Mouse (Mus musculus) layer of hippocampus, postnatal 10 days (tissue): ENCODE results near the gene Tmc4. TPM values are rescaled to one million over a fixed set of nuclear protein-coding genes. Genes with fewer than 3 reads are reported as not detected.

Experiments used
- DNase-seq, 2 experiments: peaks; one replicate each; pipeline ENCODE4 v3.0.0; 2021; ENCODE audit warnings: low spot score in 2 of 2
- total RNA-seq, 2 experiments: library from RNA; stranded (reverse); gene quantifications; 2 replicates each; pipeline ENCODE4 v1.2.3; 2021

Gene Tmc4
- total RNA-seq, 2 experiments from 2014 or later, result 5.0 to 6.0 TPM

DNA sequence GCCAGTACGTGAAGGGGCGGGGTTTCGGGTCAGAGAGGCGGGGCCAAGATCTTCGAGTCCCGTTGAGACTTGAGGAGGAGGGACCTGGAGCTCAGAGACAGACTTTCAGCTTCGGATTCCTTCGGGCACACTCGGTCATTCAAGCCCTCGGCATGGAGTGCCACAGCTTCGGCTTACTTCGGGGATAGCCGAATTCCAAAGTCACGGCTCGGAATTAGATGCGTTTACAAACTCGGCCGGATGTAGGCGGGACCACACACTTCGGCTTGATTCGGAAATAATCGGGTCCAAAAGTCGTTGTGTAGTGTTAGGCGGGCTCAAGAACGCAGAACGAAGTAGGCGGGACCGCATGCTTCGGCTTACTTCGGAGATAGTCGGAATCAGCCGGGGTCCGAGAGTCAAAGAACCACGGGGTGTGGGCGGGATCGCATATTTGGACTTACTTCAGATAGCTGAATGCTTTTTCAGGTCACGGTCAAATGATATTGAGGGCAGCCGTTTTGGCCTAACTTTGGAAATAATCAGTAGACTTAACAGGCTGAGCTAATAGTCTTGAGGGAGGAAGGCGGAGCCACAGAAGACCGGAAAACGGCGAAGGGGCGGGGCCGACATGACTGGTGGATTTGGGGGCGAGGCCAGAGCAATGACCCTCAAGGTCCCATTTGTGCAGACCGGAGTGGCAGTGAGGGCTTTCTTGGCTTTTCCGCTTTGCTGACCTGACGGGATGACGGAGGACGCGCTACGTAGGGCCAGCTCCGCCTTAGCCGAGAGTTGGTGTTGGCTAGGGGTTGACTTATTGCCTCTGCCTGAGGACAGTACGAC is 15.8 kb upstream of the Tmc4 start, which contains the start of gene Mboat7:
Gene Mboat7, minus strand, starts transcription at position 537 of the 822 bp plus-strand sequence.
- peak; percentile 97 to 98 for DNase-seq

DNA sequence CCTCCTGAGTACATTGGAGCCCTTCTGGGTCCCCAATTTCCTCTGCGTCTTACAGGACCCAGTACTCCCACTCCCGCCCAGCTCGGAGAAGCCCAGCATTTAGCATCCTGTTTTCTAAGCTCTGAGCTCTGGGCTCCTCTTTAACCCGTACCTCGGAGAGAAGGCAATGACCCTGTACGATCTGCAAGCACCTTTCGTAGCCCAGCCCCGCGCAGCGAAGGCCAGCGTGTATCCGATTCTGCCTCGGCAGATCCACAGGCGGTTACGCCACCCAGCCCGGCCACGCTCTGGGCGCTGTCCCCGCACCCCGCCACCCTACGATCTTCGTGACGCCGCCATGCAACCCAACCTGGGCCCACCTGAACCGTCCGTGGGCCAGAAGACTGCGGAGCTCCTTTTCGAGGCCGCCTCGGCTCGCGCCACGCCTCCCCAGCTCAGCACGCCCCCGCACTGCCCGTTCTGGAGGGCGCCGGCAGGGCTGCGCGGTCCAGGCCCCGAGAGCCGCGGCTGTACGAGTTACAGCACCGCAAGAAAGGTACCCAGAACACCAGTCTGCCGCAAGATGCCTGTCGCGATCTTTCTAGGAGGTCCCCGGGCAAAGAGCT is 15.1 kb upstream of the Tmc4 start, which contains the start of gene Tsen34:
Gene Tsen34, plus strand, starts transcription at position 482 of the 605 bp plus-strand sequence.
- no peak for DNase-seq

DNA sequence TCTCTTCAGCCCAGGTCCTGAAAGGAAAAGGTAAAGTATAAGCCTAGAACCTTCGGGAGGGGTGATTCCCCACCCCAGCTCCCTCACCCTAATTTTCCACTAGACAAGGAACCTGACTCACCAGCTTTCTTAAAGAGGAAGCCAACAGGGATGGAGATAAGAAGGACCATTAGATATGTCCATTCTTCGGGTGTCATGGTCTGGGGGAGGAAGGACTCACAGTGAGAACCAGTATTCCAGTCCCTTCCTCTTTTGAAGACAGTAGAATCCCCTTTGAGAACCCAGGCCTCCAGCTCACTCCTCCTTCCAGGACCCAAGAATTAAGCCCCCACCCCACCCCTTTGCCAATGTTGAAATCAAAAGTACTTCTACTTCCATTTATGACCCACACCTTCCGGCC is 14.6 kb upstream of the Tmc4 start:
- no peak for DNase-seq

DNA sequence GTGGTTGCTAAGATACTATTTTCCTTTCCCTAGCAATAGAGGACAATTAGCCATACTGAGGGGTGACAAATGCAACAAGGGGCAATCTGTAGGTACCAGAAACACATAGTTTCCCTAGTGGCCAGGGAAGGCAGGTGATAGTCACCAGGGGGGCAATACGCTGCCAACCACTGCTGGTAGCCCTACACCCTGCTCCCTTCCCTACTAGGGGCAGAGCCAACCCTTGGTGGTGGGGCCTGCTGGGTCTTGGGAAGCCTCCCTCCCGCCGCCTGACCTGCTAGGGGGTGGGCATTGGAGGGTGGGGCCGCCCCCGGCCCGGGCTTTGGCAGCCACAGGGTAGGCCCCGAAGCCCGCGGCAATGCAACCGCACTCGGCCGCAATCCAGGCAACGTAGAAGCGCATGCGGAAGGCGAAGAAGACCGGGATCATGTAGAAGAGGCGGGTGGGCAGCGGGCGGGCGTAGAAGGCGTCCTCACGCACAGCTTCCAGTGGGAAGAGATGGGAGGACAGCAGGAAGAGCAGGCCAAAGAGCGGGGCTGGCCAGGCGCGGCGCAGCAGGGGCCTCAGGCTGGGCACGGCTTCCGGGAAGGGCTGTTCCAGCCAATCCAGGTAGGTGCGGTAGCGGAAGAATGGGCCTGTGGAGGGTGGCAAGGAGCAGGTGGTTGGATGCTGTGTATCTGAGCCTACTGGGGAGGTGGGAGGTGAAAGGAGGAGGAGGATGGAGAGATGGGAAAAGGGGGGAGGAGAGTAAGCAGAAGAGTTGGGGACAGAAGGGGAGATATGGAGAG is 8.2 kb upstream of the Tmc4 start:
- no peak for DNase-seq

DNA sequence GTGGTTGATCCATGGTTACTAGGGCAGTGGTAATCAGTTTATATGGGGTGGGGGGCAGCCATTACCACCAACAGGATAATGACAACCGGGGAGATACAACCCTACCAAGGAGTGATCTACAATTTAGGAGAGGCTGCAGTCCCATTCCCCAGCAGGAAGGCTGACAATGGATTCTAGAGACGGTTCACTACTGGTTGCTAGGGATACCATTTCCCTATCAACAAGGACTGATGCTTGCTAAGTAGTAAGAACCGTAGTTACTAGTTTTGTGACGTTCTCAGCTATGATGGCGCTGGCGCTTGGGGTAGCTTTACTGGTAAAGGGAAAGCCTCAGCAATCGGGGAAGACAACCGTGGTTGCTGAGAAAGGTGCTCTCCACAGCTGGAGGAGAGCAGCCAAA is 7.3 kb upstream of the Tmc4 start:
- no peak for DNase-seq

DNA sequence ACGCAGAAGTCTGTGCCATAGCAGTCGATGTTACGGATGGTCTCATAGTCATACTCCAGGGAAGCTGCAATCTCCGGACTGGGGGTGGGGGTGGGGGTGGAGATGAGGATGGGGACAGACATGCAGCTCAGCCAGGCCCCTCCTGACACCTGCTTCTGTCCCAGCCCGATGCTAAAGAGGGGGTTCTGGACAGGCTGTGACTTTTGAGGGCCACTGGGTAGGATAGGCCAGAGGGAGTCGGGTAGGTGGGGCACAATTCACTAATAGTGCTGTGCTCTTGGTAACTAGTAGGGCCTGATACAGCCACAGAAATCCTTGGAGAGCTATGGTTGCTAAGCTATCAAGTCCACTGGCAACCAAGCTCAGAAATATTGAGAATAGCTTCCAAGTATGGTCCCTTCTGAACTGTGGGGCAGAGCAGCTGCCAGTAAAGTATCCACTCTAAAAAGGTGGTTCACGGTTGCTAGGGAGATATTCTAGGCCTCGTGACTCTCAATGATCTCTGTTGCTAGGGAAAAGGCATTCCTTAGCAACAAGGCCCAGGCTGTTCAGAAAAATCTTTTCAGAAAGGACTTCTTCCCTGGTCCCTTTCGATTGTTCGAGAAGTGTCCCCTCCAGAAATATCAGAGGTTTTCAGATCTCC is 6.7 kb upstream of the Tmc4 start:
- no peak for DNase-seq

DNA sequence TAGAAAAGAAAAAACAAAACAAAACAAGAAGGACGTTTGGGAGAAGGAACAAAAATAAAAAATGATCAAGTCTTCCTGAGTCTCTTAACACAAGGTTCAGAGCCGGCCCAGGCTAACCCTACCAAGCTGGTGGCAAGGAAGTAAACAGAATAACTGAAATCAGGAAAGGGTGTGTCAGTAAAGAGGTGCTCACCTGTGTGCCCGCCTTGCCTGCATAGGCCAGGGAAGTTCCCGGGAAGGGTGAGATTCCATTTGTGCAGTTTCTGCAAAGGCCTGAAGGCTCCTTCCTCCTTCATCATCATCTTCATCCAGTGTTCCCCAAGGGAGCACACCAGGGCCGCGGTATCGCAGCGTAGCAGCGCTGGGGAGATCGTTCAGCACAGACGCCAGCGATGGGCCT is 982 bp downstream of the Tmc4 start:
- DNase-seq, result no peak

DNA sequence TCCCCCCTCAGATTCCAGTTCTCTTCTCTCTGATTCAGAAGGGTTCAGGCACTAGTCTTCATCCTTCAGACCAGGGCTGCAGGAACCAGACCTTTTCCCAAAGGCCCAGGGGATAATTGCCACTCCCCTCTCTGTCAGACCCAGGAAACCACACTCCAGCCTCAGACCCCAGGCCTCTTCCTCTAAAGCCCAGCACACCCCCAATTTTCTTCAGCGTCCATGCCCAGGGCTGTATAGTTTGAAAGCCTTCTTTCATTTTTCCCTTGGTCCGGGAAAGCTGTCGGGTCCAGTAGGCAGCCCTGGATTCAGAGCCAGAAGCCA is 2.2 kb downstream of the Tmc4 start:
- no peak for DNase-seq

DNA sequence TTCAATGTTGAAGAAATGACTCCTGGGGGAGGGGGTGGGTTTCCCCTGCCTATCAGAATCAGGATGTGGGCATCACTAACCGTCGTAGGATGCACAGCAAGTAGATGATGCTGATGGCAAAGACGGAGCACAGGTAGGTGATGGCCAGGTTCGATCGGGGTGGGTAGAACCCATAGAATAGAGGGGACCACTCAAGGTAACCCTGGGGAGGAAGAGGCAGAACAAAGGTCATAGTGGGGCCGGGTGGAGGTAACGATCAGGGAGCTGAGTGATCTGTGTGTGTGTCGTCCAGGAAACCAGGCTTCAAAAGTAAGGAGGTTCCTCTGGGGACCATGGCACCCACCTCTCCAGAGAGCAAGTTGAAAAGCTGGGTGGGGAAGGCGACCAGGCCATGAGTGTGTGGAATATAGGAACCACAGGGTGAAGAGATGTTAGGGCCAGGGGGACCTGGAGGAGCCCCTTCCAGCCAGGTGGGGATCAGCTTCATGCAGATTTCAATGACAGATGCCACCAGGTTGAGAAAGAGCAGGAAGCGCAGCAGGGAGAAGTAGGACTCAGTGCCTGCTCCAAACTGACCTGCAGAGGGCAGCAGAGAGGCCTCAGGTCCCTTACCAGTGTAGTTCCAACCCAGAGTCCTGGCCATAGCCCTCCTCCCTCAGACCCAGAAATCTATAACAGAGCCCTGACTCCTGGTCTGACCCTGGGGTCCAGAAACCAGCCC is 2.7 kb downstream of the Tmc4 start:
- DNase-seq, result peak; percentile 89 to 90

DNA sequence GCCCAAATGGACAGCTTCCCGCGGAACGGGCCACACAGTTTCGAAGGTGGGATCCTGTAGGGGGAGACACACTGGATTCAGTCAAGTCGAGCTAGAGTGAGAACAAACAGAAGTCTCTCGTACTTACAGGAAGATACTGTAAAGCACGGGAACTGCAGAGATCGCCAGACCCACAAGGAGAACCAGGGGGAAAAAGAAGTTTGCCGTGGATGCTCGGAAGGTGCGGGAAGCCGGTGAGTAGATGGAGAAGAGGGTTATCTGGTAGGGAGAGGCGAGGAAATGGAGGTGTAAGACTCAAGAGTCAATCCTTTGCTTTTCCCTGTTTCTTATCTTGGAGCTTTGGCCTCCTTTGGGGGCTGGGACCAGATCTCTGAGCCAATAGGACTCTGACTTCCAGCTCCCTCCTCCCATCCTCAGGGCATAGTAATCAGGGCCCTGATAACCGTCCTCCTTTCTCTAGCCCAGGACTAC is 10.4 kb downstream of the Tmc4 start:
- no peak for DNase-seq

DNA sequence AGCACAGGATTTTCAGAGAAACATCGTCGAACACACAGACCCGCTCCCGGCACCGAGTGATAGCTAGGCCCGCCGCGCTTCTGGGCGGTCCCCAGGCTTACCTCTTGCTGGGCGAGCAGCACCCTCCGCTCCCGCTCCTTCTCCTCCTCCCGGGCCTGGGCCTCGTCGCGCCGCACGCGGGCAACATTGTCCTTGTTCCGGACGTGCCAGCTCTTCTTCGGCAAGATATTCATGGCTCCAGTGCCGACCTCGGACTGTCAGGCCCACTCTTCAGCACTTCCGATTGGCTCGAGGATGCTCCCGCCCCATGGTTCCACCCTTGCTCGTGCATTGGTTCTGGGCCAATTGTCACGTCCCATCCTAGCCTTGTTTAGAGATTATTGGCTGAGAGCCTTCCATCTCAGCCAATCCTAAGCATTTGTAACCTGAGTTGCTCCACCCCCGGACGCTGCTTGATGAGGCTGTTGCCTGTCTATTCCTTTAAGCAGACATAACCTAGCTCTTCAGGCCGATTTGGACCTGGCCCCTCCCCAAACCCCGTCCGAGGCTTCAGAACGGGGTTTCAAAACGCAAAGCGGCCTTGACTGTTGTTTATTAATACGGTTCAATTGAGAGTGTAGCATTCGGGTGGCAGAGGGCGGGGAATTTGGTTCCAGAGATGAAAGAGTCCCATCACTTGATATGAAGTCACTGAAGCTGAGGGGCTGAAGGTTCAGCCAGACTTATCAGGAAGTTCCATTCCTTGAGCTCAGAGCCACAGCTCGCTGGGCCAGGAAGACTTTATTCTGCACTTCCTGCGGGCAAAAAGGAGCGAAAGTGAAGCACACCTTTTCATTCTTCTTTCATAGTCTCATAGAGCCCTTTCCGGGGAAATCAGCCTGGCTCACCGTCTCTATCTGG is 11.9 kb downstream of the Tmc4 start, which contains the start of gene Leng1:
Gene Leng1, minus strand, starts transcription at position 626 of the 900 bp plus-strand sequence.
- DNase-seq, result peak; percentile 93 to 95

DNA sequence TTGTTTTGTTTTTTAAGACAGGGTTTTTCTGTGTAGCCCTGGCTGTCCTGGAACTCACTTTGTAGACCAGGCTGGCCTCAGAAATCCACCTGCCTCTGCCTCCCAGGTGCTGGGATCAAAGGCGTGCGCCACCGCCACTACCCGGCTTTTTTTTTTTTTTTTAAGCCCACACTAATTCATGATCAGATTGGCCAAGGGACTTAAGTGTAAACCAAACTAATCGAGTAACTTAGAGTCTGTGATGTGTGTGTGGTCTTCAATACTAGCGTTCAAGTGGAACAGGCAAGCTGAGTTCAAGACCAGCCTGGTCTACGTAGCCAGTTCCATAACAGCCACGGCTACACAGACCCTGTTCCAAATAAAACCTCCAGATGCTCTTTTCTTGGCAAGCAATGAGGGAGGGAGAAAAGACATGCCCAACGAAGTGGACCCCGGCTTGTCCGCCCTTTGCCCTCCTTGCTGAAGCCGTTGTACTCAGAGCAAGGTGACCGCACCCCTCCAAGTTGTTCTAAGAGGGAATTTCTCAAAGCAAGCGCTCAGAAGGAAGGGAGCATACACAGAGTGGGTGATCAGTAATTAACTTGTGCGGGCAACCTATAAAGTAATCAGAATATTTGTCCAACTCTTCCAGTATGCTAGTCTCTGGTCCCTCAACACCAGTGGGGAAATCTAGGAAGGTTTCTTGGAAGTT is 12.7 kb downstream of the Tmc4 start:
- no peak for DNase-seq

DNA sequence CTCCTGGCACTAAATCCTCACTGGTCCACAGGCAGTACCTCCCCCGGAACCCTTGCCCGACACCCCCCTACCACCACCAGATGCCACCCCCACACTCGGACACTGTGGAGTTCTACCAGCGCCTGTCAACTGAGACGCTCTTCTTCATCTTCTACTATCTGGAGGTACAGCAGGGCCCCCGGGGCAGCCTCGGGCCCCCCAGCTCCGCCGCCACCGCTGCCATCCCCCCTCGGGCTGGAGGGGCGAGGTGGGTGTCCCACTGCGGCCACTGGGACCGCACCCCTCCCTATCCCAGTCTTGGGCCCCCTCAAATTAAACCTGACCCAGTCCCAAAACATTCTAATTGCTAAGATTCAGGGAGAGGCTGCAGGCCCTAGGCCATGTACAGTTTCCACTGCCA is 18.8 kb downstream of the Tmc4 start:
- DNase-seq, result no peak

DNA sequence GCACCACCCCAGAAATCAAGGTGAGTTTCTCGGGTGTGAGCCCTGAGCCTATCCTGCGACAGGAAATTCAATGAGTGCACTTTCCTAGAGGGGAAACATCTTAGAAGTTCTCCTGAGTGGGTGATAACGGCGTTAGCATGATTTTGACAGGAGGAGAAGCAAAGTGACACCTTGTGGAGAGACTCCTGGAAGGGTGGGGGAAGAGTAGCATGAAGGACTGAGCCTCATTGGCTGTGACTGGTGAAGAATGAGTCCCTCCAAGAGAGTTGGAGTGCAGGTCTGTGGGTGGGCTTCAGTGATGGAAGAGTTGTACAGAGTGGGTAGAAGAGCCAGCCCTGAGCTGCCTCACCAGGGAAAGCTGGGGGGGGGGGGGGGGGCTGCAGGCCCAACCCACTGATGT is 20.4 kb downstream of the Tmc4 start:
- no peak for DNase-seq

DNA sequence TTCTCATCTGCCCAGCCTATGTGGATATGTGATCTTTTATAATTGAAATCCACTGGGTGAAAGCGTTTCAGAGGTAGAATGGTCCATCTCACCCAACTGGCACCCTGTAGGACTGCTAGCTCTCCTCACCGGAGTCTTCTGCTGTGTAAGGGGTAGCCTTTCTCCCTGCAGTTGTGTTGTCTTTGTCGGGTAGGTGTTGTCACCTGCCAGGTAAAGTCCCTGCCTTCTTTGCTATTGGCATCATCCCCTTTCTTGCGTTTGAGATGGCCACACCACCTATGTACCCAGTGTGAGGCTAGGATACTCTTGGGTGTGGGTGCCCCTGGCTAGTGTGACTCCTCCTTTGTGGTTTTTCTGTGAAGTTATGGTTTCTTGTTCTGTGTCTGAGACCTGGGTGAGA is 30.7 kb downstream of the Tmc4 start:
- no peak for DNase-seq

DNA sequence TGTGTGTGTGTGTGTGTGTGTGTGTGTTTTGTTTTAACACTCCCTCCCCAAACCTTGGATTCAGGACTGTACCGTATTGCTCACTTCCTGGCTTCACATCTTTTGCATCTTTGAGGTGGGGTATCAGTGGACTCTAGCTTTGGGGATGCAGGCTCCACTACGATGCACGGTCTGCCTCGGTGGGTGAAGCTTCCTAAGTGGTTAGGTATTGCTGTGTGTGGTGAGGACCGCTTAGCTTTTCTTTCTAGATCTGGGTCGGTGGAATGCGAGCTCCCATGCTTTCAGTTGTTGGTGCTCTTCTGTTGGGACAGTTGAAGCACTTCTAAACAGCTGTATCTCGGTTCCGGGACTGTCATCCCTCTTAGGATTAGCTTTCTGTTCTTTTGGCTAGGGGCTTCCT is 31.2 kb downstream of the Tmc4 start:
- no peak for DNase-seq

DNA sequence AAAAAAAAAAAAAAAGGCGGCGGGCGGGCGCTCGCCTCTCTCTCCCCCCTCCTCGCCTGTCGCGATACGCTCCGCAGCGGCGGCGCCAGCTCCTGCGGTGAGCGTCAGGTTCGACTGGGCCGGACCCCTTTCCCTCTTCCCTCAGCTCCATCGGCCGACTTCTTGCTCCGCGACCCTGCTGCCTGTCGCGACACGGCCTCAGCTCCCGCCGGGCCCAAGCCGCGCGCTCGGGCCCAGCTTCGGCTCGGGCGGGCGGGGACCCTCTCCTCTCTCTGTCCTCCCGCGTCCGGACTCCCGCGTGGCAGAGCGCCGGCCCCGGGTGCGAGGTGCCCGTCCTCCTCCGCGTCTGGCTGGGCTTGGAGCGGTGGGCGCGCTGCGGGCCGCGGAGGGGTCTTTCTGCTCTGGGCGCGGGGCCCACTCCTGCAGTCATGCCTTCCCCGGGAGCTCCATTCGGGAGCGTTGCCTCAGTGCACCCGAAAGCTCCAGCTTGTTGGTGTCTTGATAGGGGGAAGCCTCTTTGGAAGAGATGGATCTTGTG is 31.8 kb downstream of the Tmc4 start:
- no peak for DNase-seq

DNA sequence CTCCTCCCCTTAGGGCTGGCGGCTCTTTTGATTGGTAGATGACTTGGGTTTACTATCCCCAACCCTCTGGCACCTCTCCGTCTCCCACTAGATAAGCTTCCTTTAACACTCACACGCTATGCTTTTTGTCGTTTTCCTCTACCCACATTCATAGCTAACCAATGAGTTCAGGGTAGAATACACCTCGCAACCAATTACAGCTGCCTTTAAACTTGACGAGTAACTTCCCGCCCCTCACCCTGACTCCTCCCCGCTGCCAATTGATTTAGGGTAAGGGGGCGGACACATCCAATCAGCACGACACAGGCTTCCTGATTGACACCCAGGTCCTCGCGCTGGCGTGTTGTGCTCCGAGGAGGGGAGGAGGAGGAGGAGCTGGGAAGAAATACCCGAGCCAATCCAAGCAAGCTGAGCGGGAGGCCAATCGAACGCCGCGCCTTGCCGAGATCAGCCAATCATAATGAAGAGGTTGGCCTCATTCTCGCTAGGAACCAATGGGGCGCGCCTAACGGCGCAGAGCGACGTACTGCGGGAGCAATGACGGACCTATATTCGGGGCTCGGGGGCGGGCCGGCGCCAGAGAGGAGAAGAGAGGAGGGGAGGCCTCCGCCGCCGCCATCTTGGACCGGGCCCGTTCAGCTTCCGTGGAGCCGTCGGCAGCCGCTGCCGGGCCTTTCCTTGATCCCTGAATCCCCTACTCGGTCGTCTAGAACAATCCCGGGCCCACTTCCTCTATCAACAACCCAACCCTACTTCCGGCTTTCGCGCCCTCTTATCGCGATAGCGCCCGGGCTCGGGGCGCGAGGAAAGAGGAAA is 32.5 kb downstream of the Tmc4 start, which contains the start of gene Cnot3:
Gene Cnot3, plus strand, starts transcription at position 597 of the 816 bp plus-strand sequence.
- peak; percentile 96 to 97 for DNase-seq
